Mouse (Mus musculus) cerebellum, postnatal 10 days (tissue): ENCODE data around the gene Sbk1.
"Not testable (repeated sequence)": the region's sequence is repeated elsewhere in the genome, so short reads cannot be mapped to it uniquely, and the experiment has no call there.

Experiments used
- DNase-seq, 2 experiments: peaks; one replicate each; pipeline ENCODE4 v3.0.0; 2021; ENCODE audit warnings: mixed read lengths in 2 of 2

Sbk1 gene

GRCm38 (mm10) chr7:126288104-126288497 lies 15.7 kb downstream of the Sbk1 start:
- DNase-seq = peak in 1 of 2 experiments; percentile 36

GRCm38 (mm10) chr7:126288571-126289091 lies 16.2 kb downstream of the Sbk1 start:
- DNase-seq = no peak

GRCm38 (mm10) chr7:126289371-126289770 lies 17.0 kb downstream of the Sbk1 start:
- no peak for DNase-seq

GRCm38 (mm10) chr7:126289956-126290355 lies 17.5 kb downstream of the Sbk1 start:
- peak in 1 of 2 experiments; percentile 30 for DNase-seq

GRCm38 (mm10) chr7:126291681-126292545 lies 19.5 kb downstream of the Sbk1 start:
- DNase-seq = no peak

GRCm38 (mm10) chr7:126293091-126293490 lies 20.7 kb downstream of the Sbk1 start:
- no peak for DNase-seq

- DNase-seq = peak; percentile 75 to 81
Measured at GRCm38 (mm10) chr7:126297579-126298460, 25.4 kb downstream of the Sbk1 start.

GRCm38 (mm10) chr7:126298856-126299255 lies 26.4 kb downstream of the Sbk1 start:
- no peak for DNase-seq

GRCm38 (mm10) chr7:126301831-126302230 lies 29.4 kb downstream of the Sbk1 start:
- DNase-seq = not testable (repeated sequence)

- DNase-seq = peak in 1 of 2 experiments; percentile 50
Measured at GRCm38 (mm10) chr7:126311822-126312221, 39.4 kb downstream of the Sbk1 start.

GRCm38 (mm10) chr7:126313309-126313708 lies 40.9 kb downstream of the Sbk1 start:
- no peak for DNase-seq

GRCm38 (mm10) chr7:126314273-126314672 lies 41.9 kb downstream of the Sbk1 start:
- no peak for DNase-seq

- DNase-seq = peak; percentile 86 to 91
Measured at GRCm38 (mm10) chr7:126323729-126324128, 51.3 kb downstream of the Sbk1 start.

GRCm38 (mm10) chr7:126324791-126325190 lies 52.4 kb downstream of the Sbk1 start:
- DNase-seq = no peak

GRCm38 (mm10) chr7:126325576-126326273 lies 53.3 kb downstream of the Sbk1 start:
- DNase-seq = not testable (repeated sequence)

- not testable (repeated sequence) for DNase-seq
Measured at GRCm38 (mm10) chr7:126328848-126329247, 56.4 kb downstream of the Sbk1 start.

- no peak for DNase-seq
Measured at GRCm38 (mm10) chr7:126329907-126330645, 57.7 kb downstream of the Sbk1 start.

- no peak for DNase-seq
Measured at GRCm38 (mm10) chr7:126330693-126331092, 58.3 kb downstream of the Sbk1 start.

GRCm38 (mm10) chr7:126332691-126333090 lies 60.3 kb downstream of the Sbk1 start:
- DNase-seq = no peak

GRCm38 (mm10) chr7:126335556-126335955 lies 63.1 kb downstream of the Sbk1 start:
- peak; percentile 30 to 46 for DNase-seq

- DNase-seq = no peak
Measured at GRCm38 (mm10) chr7:126338906-126339305, 66.5 kb downstream of the Sbk1 start.

GRCm38 (mm10) chr7:126339521-126339971 lies 67.1 kb downstream of the Sbk1 start:
- peak in 1 of 2 experiments; percentile 16 for DNase-seq
